Mouse (Mus musculus): ENCODE measurements around the gene Olfr33.

Gene Olfr33

DNA sequence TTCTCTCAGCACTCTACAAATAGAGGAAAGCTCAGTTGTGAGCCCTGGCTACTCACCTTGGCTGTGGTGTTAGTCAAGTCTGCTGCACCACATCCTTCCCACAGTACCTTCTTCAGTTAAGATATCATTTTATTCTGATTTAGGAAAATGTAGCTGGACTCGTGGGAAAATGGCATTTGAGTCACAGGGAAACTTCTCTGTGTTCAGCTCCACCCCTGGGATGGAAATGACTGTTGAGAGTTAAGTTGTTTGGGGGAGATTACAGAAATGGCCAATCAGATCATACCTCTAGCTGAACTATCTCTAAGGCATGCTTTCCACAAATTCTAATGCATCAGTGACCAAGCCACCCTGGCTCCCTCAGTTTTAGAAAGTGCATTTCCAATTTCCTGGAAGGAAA lies at the start of gene Olfr33:
Gene Olfr33, minus strand, starts transcription at position 101 of the 400 bp plus-strand sequence.
- no peak for DNase-seq (ENCODE audit: low spot score)

DNA sequence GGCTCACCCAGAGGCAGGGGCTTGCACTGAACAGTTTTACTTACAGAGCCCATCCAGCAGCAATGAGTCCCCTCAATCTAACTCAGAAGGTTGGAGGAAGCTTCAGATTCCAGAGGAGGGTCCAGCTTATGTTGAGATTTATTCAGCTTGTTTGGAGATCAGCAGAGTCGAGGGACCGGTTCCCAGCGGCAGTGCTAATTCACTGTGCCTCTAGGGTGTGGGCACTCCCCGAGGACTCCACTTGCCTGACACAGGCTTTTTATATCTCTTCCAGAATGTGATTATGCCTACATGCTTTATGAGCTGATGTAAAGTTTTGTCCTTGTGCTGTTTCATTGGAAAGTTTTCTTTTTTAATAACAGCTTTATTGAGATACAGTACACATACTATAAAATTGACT lies 40.4 kb upstream of the Olfr33 start, which contains the start of the genes Olfr560 and Olfr78:
Gene Olfr560, minus strand, starts transcription at position 101 of the 400 bp plus-strand sequence.
Gene Olfr78, minus strand, starts transcription at position 206 of the 400 bp plus-strand sequence.
- no peak for DNase-seq (ENCODE audit: low spot score)

DNA sequence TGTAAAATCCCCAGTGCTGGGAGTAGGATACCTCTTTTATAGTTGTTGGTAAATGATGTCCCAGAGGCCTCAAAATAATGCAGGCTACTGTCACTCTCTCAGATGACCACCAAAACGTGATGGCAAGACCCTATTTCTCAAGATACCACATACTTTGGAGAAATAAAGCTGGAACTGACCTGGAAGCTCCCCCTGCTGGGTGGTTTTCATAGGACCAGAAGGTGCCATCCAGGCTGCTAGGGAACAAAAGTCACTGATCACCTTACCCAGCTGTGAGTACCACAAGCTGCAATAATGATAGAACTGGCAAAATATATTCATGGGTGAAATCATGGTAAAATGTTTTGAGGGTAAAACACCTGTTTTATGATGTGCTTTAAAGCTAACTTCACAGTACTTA lies 33.2 kb upstream of the Olfr33 start:
- no peak for DNase-seq (ENCODE audit: low spot score)

- peak; percentile 7 for DNase-seq (ENCODE audit: low spot score)
These were observed 18.8 kb upstream of the Olfr33 start for GRCm38 (mm10) chr7:102737705-102738104.

DNA sequence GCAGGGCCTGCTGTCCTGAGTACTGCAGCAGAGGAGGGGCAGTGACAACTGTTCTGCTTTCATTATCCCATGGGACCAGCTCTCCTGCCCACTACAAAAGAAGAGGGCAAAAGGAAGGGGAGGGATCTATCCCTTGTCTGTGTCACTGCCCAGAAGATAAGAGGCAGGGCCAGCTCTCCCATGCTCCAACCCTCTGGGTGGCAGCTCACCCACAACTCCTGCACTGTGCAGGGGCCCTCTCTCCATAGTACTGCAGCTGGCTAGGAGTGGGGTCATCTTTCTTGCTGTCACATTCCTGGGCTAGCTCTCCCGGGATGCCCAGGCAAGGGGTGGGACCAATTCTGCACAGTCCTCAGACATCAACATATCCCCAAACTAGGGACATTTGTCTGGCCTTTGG lies 14.9 kb upstream of the Olfr33 start:
- DNase-seq (ENCODE audit: low spot score) = no peak

DNA sequence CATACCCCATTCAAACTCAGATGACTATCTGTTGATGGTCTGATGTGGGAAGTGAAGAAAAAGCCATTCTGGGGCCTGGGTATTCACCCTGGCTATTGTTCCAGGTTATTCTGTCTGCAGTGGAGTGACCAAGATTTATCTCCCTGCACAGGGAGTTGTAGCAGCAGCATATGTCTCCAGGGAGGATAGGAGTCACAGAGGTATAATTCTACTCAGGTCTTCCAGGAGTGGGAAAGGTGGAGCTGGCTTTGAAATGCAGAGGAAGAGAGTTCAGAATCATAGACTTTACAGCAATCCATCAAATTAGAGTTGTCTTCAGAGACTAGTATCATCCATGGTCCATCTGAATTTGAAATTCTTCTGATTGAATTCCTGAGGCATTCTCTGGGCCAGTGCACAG lies 8.5 kb upstream of the Olfr33 start, which contains the start of gene Olfr559:
Gene Olfr559, minus strand, starts transcription at position 101 of the 400 bp plus-strand sequence.
- no peak for DNase-seq (ENCODE audit: low spot score)

DNA sequence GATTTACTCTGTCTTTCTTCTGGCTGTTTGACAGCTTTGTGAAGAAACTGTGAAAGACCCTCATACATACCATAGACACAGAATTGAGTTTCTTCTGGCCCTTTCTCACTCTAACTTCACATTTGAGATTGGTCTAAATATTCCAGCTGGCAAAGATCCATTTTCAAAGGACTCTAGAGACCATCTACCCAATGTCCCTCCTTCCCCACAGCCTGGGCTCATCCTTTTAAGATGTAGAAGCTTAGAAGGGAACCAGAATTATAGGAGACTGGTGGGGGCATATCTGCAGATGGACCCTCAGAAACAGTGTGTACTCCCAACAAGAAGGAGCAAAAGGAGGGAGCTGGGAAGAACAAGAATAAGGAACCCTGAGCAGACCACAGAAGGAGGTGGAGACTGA lies 17.0 kb downstream of the Olfr33 start, which contains the start of gene Olfr558:
Gene Olfr558, plus strand, starts transcription at position 301 of the 400 bp plus-strand sequence.
- DNase-seq (ENCODE audit: low spot score) = no peak

DNA sequence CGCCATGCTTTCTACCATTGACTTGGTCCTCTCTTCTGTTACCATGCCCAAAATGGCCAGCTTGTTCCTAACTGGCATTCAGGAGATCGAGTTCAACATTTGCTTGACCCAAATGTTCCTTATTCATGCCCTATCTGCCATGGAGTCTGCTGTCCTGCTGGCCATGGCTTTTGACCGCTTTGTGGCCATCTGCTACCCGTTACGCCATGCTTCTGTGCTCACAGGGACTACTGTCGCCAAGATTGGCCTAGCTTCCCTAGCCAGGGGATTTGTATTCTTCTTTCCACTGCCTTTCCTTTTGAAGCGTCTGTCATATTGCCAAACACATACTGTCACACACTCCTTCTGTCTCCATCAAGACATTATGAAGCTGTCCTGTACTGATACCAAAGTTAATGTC lies 20.4 kb downstream of the Olfr33 start:
- no peak for DNase-seq (ENCODE audit: low spot score)

DNA sequence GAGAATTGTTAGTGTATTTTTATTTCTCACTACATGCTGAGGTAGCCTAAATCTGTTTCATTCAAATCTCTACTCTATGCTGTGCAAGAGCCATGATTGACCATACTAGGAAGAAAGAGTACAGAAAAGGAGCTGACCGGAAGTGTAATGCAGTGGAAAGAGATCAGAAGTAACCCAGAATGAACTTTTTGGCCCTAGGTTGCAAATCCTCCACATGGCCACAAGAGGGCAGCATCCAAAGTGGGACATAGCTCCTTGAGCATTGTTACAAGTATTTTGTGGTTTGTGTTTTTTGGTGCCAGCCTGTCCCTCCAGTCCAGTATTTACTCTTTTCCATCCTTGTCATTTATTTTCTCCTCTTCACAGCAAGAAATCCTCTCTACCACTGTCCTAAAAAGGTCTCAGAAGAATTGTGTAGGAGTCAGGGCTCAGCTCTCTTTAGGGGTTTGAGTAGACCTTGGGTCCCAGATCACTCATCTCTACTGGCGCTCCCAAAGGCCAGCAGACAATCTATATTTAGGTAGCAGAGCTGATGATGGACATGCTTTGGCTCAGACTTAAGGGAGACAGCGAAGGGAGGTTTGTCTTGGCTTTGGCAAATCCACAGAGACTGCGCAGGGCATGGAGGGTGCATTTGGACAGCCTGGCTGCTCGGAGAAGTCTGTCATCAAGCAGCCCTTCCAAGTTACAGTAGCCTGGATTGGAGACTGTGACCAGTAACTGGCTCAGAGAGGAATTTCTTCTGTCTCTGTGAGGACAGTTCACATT lies 23.3 kb downstream of the Olfr33 start, which contains the start of gene Olfr557:
Gene Olfr557, plus strand, starts transcription at position 553 of the 768 bp plus-strand sequence.
- DNase-seq (ENCODE audit: low spot score) = peak; percentile 71

DNA sequence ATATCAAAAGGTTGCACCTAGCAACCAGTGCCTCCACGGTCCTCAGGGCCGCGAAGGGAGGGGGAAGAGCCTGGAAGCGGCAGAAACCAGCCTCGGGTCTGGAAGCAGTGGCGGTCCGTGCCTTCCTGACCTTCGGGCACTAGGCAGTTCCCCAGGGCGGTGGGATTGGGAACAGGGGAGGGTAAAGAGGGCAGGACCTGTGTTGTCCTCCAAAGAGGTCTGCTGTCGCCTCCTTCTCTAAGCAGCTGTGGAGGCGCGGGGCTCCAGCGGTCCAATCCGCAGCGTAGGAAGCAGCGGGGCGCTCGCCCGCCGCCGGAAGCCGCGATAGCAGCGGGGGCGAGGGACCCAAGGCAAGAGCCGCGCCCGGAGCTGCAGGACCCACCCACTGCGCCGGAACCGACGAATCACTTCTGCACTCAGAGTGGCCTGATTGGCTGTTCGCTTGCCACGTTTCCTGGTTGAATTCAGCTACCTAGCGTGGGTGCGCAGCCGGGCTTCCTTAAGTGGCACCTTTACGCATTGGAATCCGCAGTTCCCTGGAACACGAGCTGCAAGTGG lies 31.8 kb downstream of the Olfr33 start, which contains the start of gene Trim68:
Gene Trim68, minus strand, starts transcription at position 384 of the 558 bp plus-strand sequence.
- DNase-seq (ENCODE audit: low spot score) = peak; percentile 97

GRCm38 (mm10) chr7:102681916-102682315 lies 37.0 kb downstream of the Olfr33 start:
- DNase-seq (ENCODE audit: low spot score) = no peak

DNA sequence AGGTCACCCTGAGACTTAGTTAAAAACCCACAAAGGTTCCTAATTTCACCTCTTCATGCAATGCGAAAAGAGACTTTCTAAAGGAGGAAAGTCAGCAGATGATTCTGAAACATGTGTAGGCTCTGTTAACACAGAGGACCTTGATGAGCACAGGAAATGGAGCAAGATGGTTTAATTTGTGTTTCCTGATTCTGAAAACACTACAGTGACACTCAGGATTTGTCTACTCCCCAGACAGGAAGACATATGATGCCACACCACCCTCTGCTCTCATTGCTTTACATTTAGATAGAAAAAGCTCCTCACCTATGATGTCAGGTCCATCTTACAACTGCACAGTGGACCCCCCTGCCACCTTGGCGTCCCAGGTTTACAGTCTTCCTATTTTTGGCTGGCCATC lies 42.6 kb downstream of the Olfr33 start:
- DNase-seq (ENCODE audit: low spot score) = no peak

DNA sequence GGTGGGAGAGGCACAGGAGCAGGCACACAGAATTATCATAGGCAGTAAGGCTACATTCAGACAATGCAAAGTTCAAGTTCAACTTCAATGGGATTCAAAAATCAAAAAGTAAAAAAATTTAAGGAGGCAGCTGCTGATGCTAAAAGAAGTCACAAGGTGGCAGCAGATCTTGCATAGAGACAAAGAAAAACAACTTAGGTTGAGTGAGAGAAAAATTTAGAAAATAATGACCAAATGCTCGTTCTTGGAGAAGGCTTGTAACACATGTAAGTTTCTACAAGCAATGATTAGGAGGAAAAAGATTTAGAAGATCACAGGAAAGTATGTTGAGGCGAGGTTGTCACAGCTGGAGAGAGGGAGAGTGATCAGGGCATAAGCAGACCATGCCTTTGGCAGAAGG lies 53.5 kb downstream of the Olfr33 start:
- peak; percentile 43 for DNase-seq (ENCODE audit: low spot score)

GRCm38 (mm10) chr7:102664599-102664998 lies 54.3 kb downstream of the Olfr33 start, which contains the start of gene Olfr556:
TSS of gene Olfr556 (plus strand) at chr7:102664899.
- DNase-seq (ENCODE audit: low spot score) = no peak
